Mouse (Mus musculus) brain, adult 2 months (tissue): ENCODE data around the gene Gm9195.

Experiments
- DNase-seq: peaks from one replicate; pipeline ENCODE4 v3.0.0; 2011; ENCODE audit warnings: low read depth, low spot score

The Gm9195 gene

GRCm38 (mm10) chr14:72442936-72443335 lies 48.7 kb downstream of the Gm9195 start:
- no peak for DNase-seq

GRCm38 (mm10) chr14:72440929-72441328 lies 50.7 kb downstream of the Gm9195 start:
- DNase-seq: no peak

GRCm38 (mm10) chr14:72440436-72440835 lies 51.2 kb downstream of the Gm9195 start:
- DNase-seq: no peak

- DNase-seq: no peak
Observed at GRCm38 (mm10) chr14:72438976-72439375, 52.7 kb downstream of the Gm9195 start.

- DNase-seq: peak; percentile 52
Observed at GRCm38 (mm10) chr14:72389696-72390095, 101.9 kb downstream of the Gm9195 start.

GRCm38 (mm10) chr14:72389288-72389687 lies 102.3 kb downstream of the Gm9195 start:
- DNase-seq: no peak

- peak; percentile 56 for DNase-seq
Observed at GRCm38 (mm10) chr14:72377224-72377623, 114.4 kb downstream of the Gm9195 start.
